Mouse (Mus musculus) kidney, adult 2 months (tissue): ENCODE results near the gene Prkd3. TPM values are rescaled to one million over a fixed set of nuclear protein-coding genes. Genes with fewer than 3 reads are reported as not detected.

Experiments
- DNase-seq: peaks from one replicate; pipeline ENCODE4 v3.0.0; 2021
- H3K27ac ChIP-seq: fragments of 200-500 bp; 2 replicates; pipeline ENCODE4 v1.5.1; 2012; ENCODE audit warnings: low read depth, low read length, control low read depth, inconsistent platforms; ENCODE audit not compliant: insufficient read depth
- H3K27me3 ChIP-seq: fragments of 200-500 bp; replicated peaks from 2 replicates; pipeline ENCODE4 v1.6.1; 2012; ENCODE audit warnings: mild to moderate bottlenecking, moderate library complexity, low read length, inconsistent platforms; ENCODE audit not compliant: control insufficient read depth, insufficient read depth
- H3K36me3 ChIP-seq: fragments of 200-500 bp; 2 replicates; pipeline ENCODE4 v1.6.1; 2012; ENCODE audit warnings: mild to moderate bottlenecking, moderate library complexity, low read length, inconsistent platforms; ENCODE audit not compliant: control insufficient read depth, insufficient read depth
- H3K4me1 ChIP-seq: fragments of 200-500 bp; 2 replicates; pipeline ENCODE4 v1.6.1; 2011; ENCODE audit warnings: low read length; ENCODE audit not compliant: control insufficient read depth, insufficient read depth
- H3K4me3 ChIP-seq: fragments of 200-500 bp; 2 replicates; pipeline ENCODE4 v1.5.1; 2011; ENCODE audit warnings: mild to moderate bottlenecking, low read depth, low read length, control low read depth; ENCODE audit not compliant: insufficient read depth
- CTCF ChIP-seq: fragments of 200-500 bp; conservative IDR thresholded peaks from 2 replicates; pipeline ENCODE4 v1.5.1; 2011; ENCODE audit warnings: low read depth, mild to moderate bottlenecking, control low read depth, low read length, moderate library complexity, mixed read lengths; ENCODE audit not compliant: insufficient read depth, insufficient read length
- POLR2A ChIP-seq: fragments of 200-500 bp; IDR thresholded peaks from one replicate; pipeline ENCODE4 v1.6.1; 2011; ENCODE audit warnings: low read depth, low read length, control low read depth
- WGBS: fragments of 180-500 bp; shearing (Covaris S2); methylation state at CpG from one replicate; pipeline ENCODE4 v1.1.7; 2018; 5-methylcytosine and 5-hydroxymethylcytosine counted together
- polyA plus RNA-seq: library from polyadenylated mRNA; depleted of rRNA; stranded (reverse); fragments of >200 nt; gene quantifications from 2 replicates; pipeline ENCODE4 v1.2.3, GENCODE M21; 2012; rRNA removed

Prkd3 gene
- polyA plus RNA-seq, 1 experiment, result 10.3 TPM

GRCm38 (mm10) chr17:78913921-78914320, 106.7 kb downstream of the Prkd3 start:
- Histone ChIP-seq H3K36me3 (no peaks in the 10 kb centered on the region), H3K27ac (no peak overlapping the region), H3K4me3 (no peak overlapping the region), H3K4me1 (peaks cover 9% of the 10 kb centered on the region; the same call in 1 of the 2 replicates), H3K27me3 (no peaks in the 10 kb centered on the region)
- no peak for TF ChIP-seq CTCF
- no peak for TF ChIP-seq POLR2A
- 53% methylated on average over 3 of the region's 3 CpGs for WGBS
- DNase-seq, result no peak

DNA sequence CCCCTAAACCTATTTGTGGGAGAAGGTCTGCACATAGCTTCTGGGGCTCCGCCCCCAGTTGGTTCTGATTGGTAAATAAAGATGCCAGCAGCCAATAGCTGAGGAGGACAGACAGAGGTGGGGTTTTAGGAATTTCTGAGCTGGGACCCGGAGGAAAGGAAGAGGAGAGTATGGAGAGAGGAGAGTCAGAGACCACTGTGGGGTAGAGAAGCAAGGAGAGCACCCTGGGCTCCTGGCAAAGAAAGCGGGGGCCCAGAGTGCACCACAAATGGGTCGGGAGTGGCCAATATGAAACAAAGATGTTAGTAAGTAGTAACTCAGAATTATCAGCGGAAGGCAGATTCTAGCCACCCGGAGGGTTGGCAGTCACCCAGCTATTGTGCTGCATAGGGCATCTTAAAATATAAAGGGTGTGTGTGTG, 107.7 kb downstream of the Prkd3 start:
- peak; percentile 5 for DNase-seq
- TF ChIP-seq CTCF (no peak), POLR2A (no peak)
- peaks cover 9% of the 10 kb centered on the region; the same call in 1 of the 2 replicates for H3K4me1 ChIP-seq
- no peak overlapping the region for H3K4me3 ChIP-seq
- H3K27ac ChIP-seq, result no peak overlapping the region
- 30% methylated on average over 6 of the region's 6 CpGs for WGBS
- no peaks in the 10 kb centered on the region; the same call in 1 of the 2 replicates for H3K27me3 ChIP-seq
- H3K36me3 ChIP-seq, result no peaks in the 10 kb centered on the region

- no peak for TF ChIP-seq CTCF
- TF ChIP-seq POLR2A, result no peak
- 61% methylated on average over 2 of the region's 2 CpGs for WGBS
- H3K4me3 ChIP-seq, result no peak overlapping the region
- no peak overlapping the region for H3K27ac ChIP-seq
- H3K4me1 ChIP-seq, result no peaks in the 10 kb centered on the region
- H3K27me3 ChIP-seq, result no peaks in the 10 kb centered on the region; the same call in 1 of the 2 replicates
- H3K36me3 ChIP-seq, result no peaks in the 10 kb centered on the region
- DNase-seq, result no peak
These were observed 111.2 kb downstream of the Prkd3 start for GRCm38 (mm10) chr17:78909374-78909773.

- Histone ChIP-seq H3K4me3 (no peak within 1 kb of the TSS), H3K36me3 (no peaks in the 10 kb centered on the region), H3K27ac (no peak within 1 kb of the TSS), H3K4me1 (no peaks in the 10 kb centered on the region), H3K27me3 (no peaks in the 10 kb centered on the region; the same call in 1 of the 2 replicates)
- no peak for DNase-seq
- 81% methylated on average over 5 of the region's 5 CpGs for WGBS
- TF ChIP-seq CTCF, result no peak
- no peak for TF ChIP-seq POLR2A
These were observed 113.7 kb downstream of the Prkd3 start, which contains the start of gene Sult6b1 for GRCm38 (mm10) chr17:78906892-78907291. Gene Sult6b1 (minus strand): TSS chr17:78906992.

DNA sequence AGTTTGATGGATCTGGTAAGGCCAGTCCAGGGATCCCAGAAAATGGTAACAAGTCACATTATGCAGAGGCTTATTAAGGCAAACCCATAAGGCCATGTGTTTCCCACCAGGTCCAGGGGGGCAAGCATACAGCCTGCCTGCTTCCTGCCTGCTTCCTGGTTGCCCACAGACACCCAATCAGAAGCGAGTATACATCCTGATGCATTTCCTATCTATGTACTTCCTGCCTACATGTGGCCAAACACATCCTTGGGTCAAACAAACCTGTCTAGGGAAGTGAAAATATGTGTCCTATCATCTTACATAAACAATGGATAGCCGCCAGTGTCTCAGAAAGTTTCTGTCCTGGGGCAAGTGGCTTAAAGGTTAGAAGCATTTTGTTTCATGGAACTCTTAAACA, 117.5 kb downstream of the Prkd3 start:
- no peak for DNase-seq
- no peak for TF ChIP-seq POLR2A
- no peak for TF ChIP-seq CTCF
- no peaks in the 10 kb centered on the region for H3K4me1 ChIP-seq
- H3K27ac ChIP-seq, result no peak overlapping the region
- no peaks in the 10 kb centered on the region for H3K36me3 ChIP-seq
- 63% methylated on average over 2 of the region's 2 CpGs for WGBS
- no peak overlapping the region for H3K4me3 ChIP-seq
- H3K27me3 ChIP-seq, result no peaks in the 10 kb centered on the region; the same call in 1 of the 2 replicates

Other genes starting within 250 kb of the Prkd3 start
- 22.2 and 22.6 TPM in 2 replicates for gene Heatr5b, start 185.5 kb downstream of the Prkd3 start, polyA plus RNA-seq
- 8.5 TPM in 2 replicates for gene Gpatch11, start 185.2 kb downstream of the Prkd3 start, polyA plus RNA-seq
- 5.6 and 5.9 TPM in 2 replicates for gene Eif2ak2, start 138.2 kb downstream of the Prkd3 start, polyA plus RNA-seq
- not detected in 2 replicates for gene Sult6b1, start 113.8 kb downstream of the Prkd3 start, polyA plus RNA-seq
- gene Cebpzos, start 104.3 kb downstream of the Prkd3 start, polyA plus RNA-seq, result 17.9 and 26.7 TPM in 2 replicates
- gene Cebpz, start 83.8 kb downstream of the Prkd3 start, polyA plus RNA-seq, result 3.1 and 6.8 TPM in 2 replicates
- 16.7 and 20.8 TPM in 2 replicates for gene Ndufaf7, start 83.7 kb downstream of the Prkd3 start, polyA plus RNA-seq
- 2.3 and 2.7 TPM in 2 replicates for gene Qpct, start 31.1 kb upstream of the Prkd3 start, polyA plus RNA-seq